24 mouse cellular contexts compared by ENCODE assay signal in the genomic region with DNA sequence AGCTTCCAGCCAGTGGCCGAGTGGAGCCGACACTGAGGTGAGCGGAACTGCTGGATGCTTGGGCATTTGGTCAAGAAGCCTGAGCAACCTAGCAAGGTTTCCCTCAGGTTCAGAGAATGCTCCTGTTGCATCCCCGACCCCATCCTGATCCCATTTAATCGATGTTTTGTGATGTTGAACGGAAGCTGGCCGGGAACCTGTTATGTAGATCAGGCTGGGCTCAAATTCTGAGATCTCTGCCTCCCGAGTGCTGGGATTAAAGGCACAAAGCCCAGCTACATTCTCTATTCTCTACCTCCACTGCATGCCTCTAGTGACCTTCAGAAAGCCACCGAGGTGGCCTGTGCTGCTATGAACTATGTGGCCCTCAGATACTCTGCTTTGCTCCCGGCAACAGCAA. TPM values are rescaled to one million over a fixed set of nuclear protein-coding genes. Genes with fewer than 3 reads are reported as not detected.
"Had no signal": no experiment of that assay in that cellular context is flagged by ENCODE, and none has a peak within 500 bp of the region (broad histone marks: within the 10 kb centered on the region; RNA-seq: fewer than 3 reads in every experiment).

No protein-coding gene starts in this region.

- H3K36me3 ChIP-seq: heart, embryonic 12.5 days; hindbrain, embryonic 10.5 days; kidney, embryonic 15.5 days; limb, embryonic 10.5 days; limb, embryonic 12.5 days; liver, embryonic 13.5 days; liver, embryonic 15.5 days had no signal

- H3K4me3 ChIP-seq: heart, adult 2 months; heart, embryonic 12.5 days; hindbrain, embryonic 10.5 days; hindbrain, embryonic 13.5 days; hindbrain, embryonic 15.5 days; kidney, embryonic 15.5 days; limb, embryonic 10.5 days; limb, embryonic 12.5 days; liver, embryonic 13.5 days; liver, embryonic 15.5 days had no signal

- DNase-seq: gastrocnemius, postnatal 14 days; gastrocnemius, postnatal 36 days; heart, adult 11 months; heart, adult 2 months; heart, postnatal 10 days; heart, postnatal 4 days; kidney, adult 11 months; kidney, adult 2 months; kidney, adult 9 months; kidney, postnatal 14 days; kidney, postnatal 36 days; layer of hippocampus, adult 9-11 months; layer of hippocampus, postnatal 36 days; liver; liver, embryonic 13.5 days; liver, postnatal 0 days had no signal

- H3K27me3 ChIP-seq: hindbrain, embryonic 15.5 days had no signal

- H3K4me1 ChIP-seq: liver, embryonic 13.5 days; liver, embryonic 15.5 days had no signal

- H3K9me3 ChIP-seq: heart, embryonic 12.5 days; hindbrain, embryonic 10.5 days; hindbrain, embryonic 13.5 days; hindbrain, embryonic 15.5 days; kidney, embryonic 15.5 days; limb, embryonic 10.5 days; limb, embryonic 12.5 days; liver, embryonic 13.5 days; liver, embryonic 15.5 days had no signal

RNA-seq across cellular contexts. Expression of gene Lrtm2, which starts 5.8 kb away (rescaled TPM):
- total RNA-seq: heart, postnatal 10 days had no signal
